Mouse (Mus musculus) thymus, adult 2 months (tissue): ENCODE results near the gene Rab28.

ENCODE experiments used
- CTCF ChIP-seq: fragments of 200-500 bp; IDR thresholded peaks from 2 replicates; pipeline ENCODE4 v1.5.1; 2012; ENCODE audit warnings: mild to moderate bottlenecking, control low read depth, low read length, moderate library complexity, borderline replicate concordance; ENCODE audit not compliant: control insufficient read depth, poor library complexity, insufficient read depth; ENCODE audit errors: extremely low read depth
- POLR2A ChIP-seq: fragments of 200-500 bp; IDR thresholded peaks from 2 replicates; pipeline ENCODE4 v1.6.1; 2012; ENCODE audit warnings: mild to moderate bottlenecking, low read length, control low read depth, moderate library complexity; ENCODE audit not compliant: control insufficient read depth, poor library complexity, insufficient read depth; ENCODE audit errors: extremely low read depth

DNA sequence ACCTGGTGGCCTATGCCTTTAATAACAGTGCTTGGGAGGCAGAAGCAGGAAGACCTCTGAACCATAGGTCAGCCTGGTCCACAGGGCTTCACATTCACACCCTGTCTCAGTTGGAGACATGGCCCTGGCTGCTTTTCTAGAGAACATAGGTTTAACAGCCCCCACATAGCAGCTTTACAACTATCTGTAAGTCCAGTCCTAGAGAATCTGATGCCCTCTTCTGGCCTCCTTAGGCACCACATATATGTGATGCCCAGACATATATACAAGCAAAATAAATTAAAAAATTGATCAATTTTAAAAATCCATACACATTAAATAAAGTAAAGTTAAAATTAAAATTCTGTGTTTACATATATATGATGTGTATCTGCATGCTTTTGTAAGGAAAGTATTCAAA, 10.0 kb downstream of the Rab28 start:
- TF ChIP-seq POLR2A (no peak), CTCF (no peak)
